Mouse (Mus musculus) cortical plate, adult 2 months (tissue): ENCODE measurements around the gene Tlr9.

ENCODE experiments used
- CTCF ChIP-seq: fragments of 200-500 bp; IDR thresholded peaks from 2 replicates; pipeline ENCODE4 v1.5.1; 2011; ENCODE audit warnings: mild to moderate bottlenecking, control low read depth, low read length; ENCODE audit not compliant: insufficient read depth; ENCODE audit errors: extremely low read depth
- POLR2A ChIP-seq: fragments of 200-500 bp; IDR thresholded peaks from 2 replicates; pipeline ENCODE4 v1.6.1; 2011; ENCODE audit warnings: mild to moderate bottlenecking, low read length, control low read depth; ENCODE audit not compliant: insufficient read depth; ENCODE audit errors: extremely low read depth

GRCm38 (mm10) chr9:106263381-106263924 lies 41.1 kb downstream of the Tlr9 start:
- TF ChIP-seq POLR2A (no peak), CTCF (no peak)
